Mouse (Mus musculus) liver, embryonic 12.5 days (tissue): Measurements from ENCODE around the gene Ust. TPM values are rescaled to one million over a fixed set of nuclear protein-coding genes. Genes with fewer than 3 reads are reported as not detected.

ENCODE experiments used
- ATAC-seq: fragments of 200-750 bp; cut with Nextera tagmentation; 2 replicates; pipeline ENCODE4 v1.8.0; 2017; ENCODE audit warnings: moderate number of reproducible peaks, mild to moderate bottlenecking, moderate library complexity
- H3K27ac ChIP-seq: fragments of 300-500 bp; sonication (generic); 2 replicates; pipeline ENCODE4 v1.5.1; 2016; ENCODE audit warnings: mild to moderate bottlenecking
- H3K27me3 ChIP-seq: fragments of 300-500 bp; sonication (generic); replicated peaks from 2 replicates; pipeline ENCODE4 v1.6.1; 2016; ENCODE audit warnings: mild to moderate bottlenecking, moderate library complexity
- H3K36me3 ChIP-seq: fragments of 300-500 bp; sonication (generic); 2 replicates; pipeline ENCODE4 v1.6.1; 2016; ENCODE audit warnings: mild to moderate bottlenecking, moderate library complexity
- H3K4me1 ChIP-seq: fragments of 300-500 bp; sonication (generic); 2 replicates; pipeline ENCODE4 v1.6.1; 2016
- H3K4me2 ChIP-seq: fragments of 300-500 bp; sonication (generic); 2 replicates; pipeline ENCODE4 v1.6.1; 2016; ENCODE audit warnings: mild to moderate bottlenecking, moderate library complexity
- H3K4me3 ChIP-seq: fragments of 300-500 bp; sonication (generic); 2 replicates; pipeline ENCODE4 v1.5.1; 2016; ENCODE audit warnings: mild to moderate bottlenecking, moderate library complexity
- H3K9ac ChIP-seq: fragments of 300-500 bp; sonication (generic); 2 replicates; pipeline ENCODE4 v1.6.1; 2016; ENCODE audit warnings: mild to moderate bottlenecking, moderate library complexity
- H3K9me3 ChIP-seq: fragments of 300-500 bp; sonication (generic); replicated peaks from 2 replicates; pipeline ENCODE4 v1.6.1; 2016; ENCODE audit warnings: mild to moderate bottlenecking, moderate library complexity
- WGBS: fragments of 180-500 bp; shearing (Covaris S2); methylation state at CpG from one replicate; pipeline ENCODE4 v1.1.7; 2016; ENCODE audit not compliant: insufficient replicate concordance; 5-methylcytosine and 5-hydroxymethylcytosine counted together
- polyA plus RNA-seq: library from polyadenylated mRNA; unstranded; fragments of >200 nt; fragmentation: Nextera tagmentation; extraction: Ambion mirVana; gene quantifications from 2 replicates; pipeline ENCODE4 v1.2.1, GENCODE M21; 2016

Gene Ust
- polyA plus RNA-seq, 1 experiment from 2014 or later, result 1.5 TPM

DNA sequence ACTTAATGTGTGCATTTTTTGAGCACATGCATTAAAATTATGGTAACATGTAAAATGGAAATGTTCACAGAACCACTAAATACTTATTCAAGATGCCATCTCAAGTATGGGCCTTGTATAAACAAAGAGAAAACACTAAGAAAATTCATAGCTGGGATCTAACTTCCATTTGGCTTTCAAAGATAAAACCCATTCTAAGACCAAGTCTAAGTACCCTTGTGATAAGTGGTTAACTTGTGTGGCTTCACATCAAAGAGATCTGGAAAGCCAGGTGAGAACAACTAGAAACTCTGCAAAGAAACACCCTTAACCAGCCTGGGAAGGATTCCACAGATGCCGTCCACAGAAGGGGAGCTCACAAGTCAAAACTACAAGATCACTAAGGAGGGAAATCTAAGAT lies 53.4 kb downstream of the Ust start:
- Histone ChIP-seq H3K27ac (no peak overlapping the region), H3K4me2 (no peak overlapping the region), H3K9me3 (no peaks in the 10 kb centered on the region), H3K4me3 (no peak overlapping the region), H3K9ac (no peak overlapping the region), H3K36me3 (no peaks in the 10 kb centered on the region), H3K27me3 (no peaks in the 10 kb centered on the region), H3K4me1 (no peaks in the 10 kb centered on the region)
- 70% methylated on average over 1 of the region's 1 CpGs for WGBS
- no peak for ATAC-seq

DNA sequence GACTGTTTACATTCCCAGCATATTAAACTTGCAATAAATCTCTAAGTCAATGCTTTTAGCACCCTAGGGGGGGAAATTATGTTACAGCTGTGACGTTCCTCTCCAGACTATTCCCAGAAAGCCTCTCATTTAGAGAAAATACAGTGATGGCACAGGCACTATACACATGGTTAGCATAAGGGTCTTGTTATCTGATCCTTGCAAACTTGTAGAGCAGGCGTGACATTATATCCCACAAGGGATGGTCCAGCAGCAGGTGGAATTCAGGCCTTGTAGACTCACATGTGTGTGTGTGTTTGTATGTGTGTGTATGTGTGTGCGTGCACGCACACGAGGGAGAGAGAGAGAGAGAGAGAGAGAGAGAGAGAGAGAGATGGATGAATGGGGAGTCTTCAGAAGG lies 57.3 kb downstream of the Ust start:
- Histone ChIP-seq H3K4me2 (no peak overlapping the region), H3K27me3 (no peaks in the 10 kb centered on the region), H3K4me3 (no peak overlapping the region), H3K9me3 (0 out of 2 replicates have a peak, but pooled peaks cover 5% of the 10 kb centered on the region), H3K36me3 (no peaks in the 10 kb centered on the region), H3K4me1 (no peaks in the 10 kb centered on the region), H3K9ac (no peak overlapping the region), H3K27ac (no peak overlapping the region)
- ATAC-seq, result no peak
- 61% methylated on average over 5 of the region's 5 CpGs for whole genome bisulfite sequencing

DNA sequence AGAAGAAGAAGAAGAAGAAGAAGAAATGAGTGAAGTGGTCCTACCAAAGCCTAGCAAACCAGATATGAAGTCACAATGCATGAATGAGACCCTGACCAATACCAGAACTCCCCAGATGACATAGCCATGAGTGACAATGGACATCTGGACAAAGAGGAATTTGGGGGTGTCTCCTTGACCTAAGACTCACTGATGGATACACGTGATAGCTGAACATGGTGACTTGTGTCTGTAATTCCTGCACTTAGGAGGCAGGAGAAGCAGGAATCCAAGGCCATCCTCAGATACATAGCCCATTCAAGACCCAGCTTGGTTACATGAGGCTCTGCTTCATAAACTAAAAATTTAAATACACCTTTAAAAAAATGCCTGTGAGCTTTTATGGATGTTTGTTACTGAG lies 63.9 kb downstream of the Ust start:
- 0 out of 2 replicates have a peak, but pooled peaks cover 5% of the 10 kb centered on the region for H3K9me3 ChIP-seq
- ATAC-seq, result no peak
- 43% methylated on average over 1 of the region's 1 CpGs for WGBS
- H3K9ac ChIP-seq, result no peak overlapping the region
- H3K4me3 ChIP-seq, result no peak overlapping the region
- H3K4me2 ChIP-seq, result no peak overlapping the region
- H3K36me3 ChIP-seq, result no peaks in the 10 kb centered on the region
- H3K4me1 ChIP-seq, result no peaks in the 10 kb centered on the region
- H3K27me3 ChIP-seq, result no peaks in the 10 kb centered on the region
- no peak overlapping the region for H3K27ac ChIP-seq

DNA sequence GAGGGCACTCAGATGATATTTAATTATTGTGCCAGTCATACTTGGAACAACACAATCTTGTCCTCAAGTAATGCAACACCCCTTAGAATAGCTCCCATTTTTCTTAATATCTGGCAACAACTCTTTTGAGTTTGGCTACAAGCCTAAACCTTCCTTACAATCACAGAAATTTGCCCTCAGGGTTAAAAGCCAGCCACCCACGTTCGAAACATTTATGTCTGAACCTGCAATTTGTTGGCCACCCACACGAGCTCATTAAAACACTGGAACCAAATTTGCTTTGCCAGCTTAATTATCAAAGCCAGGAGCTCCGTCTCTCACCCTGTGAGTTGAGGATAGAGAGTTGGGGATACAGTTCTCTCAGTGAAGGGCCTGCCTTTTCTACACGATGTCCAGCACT lies 70.9 kb downstream of the Ust start:
- H3K9me3 ChIP-seq, result no peaks in the 10 kb centered on the region
- WGBS, result 43% methylated on average over 5 of the region's 5 CpGs
- H3K9ac ChIP-seq, result no peak overlapping the region
- H3K4me3 ChIP-seq, result no peak overlapping the region
- ATAC-seq, result no peak
- no peaks in the 10 kb centered on the region for H3K4me1 ChIP-seq
- H3K4me2 ChIP-seq, result no peak overlapping the region
- H3K36me3 ChIP-seq, result no peaks in the 10 kb centered on the region
- no peak overlapping the region for H3K27ac ChIP-seq
- H3K27me3 ChIP-seq, result no peaks in the 10 kb centered on the region

DNA sequence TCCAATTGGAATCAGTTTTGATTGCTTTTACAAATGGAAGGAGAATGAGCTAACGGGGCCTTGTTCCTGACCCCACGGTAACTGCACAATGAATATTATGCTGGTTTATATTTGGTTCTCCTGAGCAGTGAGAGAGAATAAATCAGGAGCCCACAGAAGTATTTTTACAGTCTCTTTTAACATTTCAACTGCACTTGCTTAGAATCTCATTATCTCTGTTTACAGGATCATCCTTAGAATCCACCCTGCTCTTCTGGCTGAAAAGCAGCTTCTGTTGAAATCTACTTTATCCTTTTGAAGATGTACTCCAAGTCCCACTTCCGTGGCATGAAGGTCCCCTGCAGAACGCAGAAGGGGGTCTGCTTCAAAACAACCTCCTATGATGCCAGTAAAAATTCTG lies 71.7 kb downstream of the Ust start:
- Histone ChIP-seq H3K9ac (no peak overlapping the region), H3K4me2 (no peak overlapping the region), H3K27me3 (no peaks in the 10 kb centered on the region), H3K27ac (no peak overlapping the region), H3K9me3 (no peaks in the 10 kb centered on the region), H3K4me3 (no peak overlapping the region), H3K4me1 (no peaks in the 10 kb centered on the region), H3K36me3 (no peaks in the 10 kb centered on the region)
- ATAC-seq, result no peak
- WGBS, result 56% methylated on average over 4 of the region's 4 CpGs

DNA sequence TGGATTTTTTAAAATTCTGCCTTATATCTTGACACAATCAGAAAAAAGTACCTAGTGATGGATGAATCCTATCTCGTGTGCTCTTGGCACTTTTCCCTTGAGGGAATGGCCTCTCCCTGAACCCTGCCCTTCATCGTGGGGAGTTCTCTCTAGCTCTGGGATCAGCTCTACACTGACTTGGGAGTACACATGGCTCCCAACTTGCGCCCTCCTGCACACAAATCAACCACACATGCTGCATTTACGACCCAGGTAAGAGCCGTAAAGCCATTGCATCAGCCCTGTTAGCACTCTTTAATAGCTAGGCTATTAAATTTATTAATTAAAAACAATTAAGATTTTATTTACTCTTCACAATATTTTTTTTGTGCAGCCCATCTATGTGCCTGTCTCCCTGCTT lies 74.6 kb downstream of the Ust start:
- Histone ChIP-seq H3K4me1 (no peaks in the 10 kb centered on the region), H3K27ac (no peak overlapping the region), H3K27me3 (no peaks in the 10 kb centered on the region), H3K36me3 (no peaks in the 10 kb centered on the region), H3K4me3 (no peak overlapping the region), H3K9me3 (no peaks in the 10 kb centered on the region), H3K4me2 (no peak overlapping the region), H3K9ac (no peak overlapping the region)
- WGBS, result 62% methylated on average over 5 of the region's 5 CpGs
- no peak for ATAC-seq

DNA sequence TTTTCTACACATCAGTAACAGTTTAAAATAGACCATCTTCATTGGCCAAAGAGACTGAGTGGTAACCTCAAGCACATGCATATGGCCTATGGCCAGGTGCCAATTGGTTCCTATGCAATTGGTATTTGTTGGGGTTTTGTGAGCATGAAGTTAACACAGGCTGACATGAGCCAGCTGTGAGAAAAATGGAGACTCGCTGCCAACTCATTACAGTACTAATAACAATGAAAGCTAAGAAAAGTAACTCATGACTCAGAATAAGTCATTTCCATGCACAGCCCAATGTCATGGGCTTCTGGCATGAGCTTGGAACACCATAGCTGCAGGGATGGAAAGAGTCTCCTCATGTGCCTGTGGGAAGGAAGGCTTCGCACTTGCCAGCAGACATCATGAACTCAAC lies 86.8 kb downstream of the Ust start:
- no peak for ATAC-seq

DNA sequence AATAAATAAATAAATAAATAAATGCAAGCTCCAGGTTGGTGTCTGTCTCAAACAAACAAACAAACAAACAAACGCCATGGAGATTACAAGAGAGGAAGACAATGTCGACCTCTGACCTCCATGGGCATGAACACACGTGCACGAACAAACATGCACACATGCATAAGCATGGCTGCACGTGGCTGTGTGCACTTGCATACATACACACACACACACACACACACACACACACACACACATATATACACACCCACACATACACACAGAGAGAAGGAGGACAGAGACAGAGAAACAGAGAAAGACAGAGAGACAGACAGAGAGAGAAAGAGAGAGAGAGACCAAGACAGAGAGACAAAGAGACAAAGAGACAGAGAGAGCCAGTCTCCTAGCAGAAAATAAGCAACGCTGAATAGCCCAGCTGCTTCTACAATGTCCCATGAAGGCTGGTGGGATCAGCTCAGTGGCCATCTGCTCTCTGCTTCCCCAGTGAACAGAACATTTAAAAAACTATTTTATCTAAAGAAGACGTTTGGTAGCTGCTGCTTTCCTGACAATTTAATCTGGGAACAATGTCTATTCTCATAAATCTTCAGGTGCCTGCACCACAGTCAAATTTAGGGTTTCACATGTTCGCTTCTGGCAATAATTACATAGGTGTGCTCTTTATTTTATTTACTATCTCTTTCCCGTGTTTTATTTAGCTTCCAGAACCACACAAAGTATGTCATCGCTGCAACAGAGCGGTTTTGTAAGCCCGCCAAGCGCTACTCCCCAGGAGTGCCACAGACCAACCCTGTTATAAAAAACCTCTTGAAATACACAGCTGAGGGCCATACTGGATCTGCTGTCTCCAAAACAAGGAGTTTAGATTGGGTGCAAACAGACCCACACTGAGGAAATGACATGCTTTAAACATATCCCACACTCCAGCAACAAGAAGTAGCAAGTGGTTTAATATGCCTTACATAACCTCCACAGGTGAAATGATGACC lies 89.5 kb downstream of the Ust start:
- no peaks in the 10 kb centered on the region for H3K9me3 ChIP-seq
- WGBS, result 67% methylated on average over 13 of the region's 13 CpGs
- ATAC-seq, result no peak

More for the DNA sequence above, 86.8 kb downstream of the Ust start:
- no peaks in the 10 kb centered on the region for H3K9me3 ChIP-seq
- WGBS, result 68% methylated on average over 2 of the region's 2 CpGs
- no peak overlapping the region for H3K27ac ChIP-seq
- H3K36me3 ChIP-seq, result no peaks in the 10 kb centered on the region
- H3K4me1 ChIP-seq, result no peaks in the 10 kb centered on the region
- no peaks in the 10 kb centered on the region for H3K27me3 ChIP-seq
- H3K4me3 ChIP-seq, result no peak overlapping the region
- no peak overlapping the region for H3K9ac ChIP-seq
- H3K4me2 ChIP-seq, result no peak overlapping the region

DNA sequence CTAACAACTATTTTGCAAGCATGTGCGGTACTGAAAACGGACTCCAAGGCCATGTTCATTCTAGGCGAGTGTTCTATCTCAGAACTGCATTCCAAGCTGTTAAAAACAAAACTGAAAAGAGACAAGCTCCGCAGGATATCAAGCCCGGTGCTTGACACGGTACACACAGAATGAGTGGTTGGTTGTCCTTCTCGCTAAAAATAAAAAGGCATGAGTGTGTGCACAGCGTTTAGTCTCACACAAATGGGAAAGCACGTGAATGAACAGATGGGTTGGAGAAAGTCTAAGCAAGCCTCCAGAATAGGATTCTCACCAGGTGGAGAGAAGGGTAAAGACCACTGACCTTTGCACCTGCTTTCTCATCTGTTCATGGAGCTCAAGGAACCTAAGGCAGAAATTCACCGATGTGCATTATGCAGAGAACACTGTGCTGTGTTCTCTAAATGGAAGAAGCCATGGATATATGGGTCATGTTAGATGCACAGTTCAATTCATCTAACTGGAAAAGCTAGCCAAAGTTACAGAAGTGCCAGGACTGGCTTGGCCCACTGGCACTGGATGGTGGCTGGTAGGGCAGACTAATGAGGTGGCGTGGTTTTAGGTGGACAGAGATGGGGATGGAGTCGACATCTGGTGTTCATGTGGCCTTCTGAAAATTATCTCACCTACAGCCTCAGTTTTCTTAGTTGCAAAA lies 90.8 kb downstream of the Ust start:
- no peak overlapping the region for H3K9ac ChIP-seq
- H3K36me3 ChIP-seq, result no peaks in the 10 kb centered on the region
- no peak overlapping the region for H3K4me2 ChIP-seq
- no peaks in the 10 kb centered on the region for H3K27me3 ChIP-seq
- ATAC-seq, result no peak
- H3K27ac ChIP-seq, result no peak overlapping the region
- WGBS, result 77% methylated on average over 12 of the region's 12 CpGs
- no peak overlapping the region for H3K4me3 ChIP-seq
- no peaks in the 10 kb centered on the region for H3K9me3 ChIP-seq
- no peaks in the 10 kb centered on the region for H3K4me1 ChIP-seq

More for the DNA sequence above, 89.5 kb downstream of the Ust start:
- H3K9ac ChIP-seq, result no peak overlapping the region
- no peak overlapping the region for H3K4me3 ChIP-seq
- H3K27me3 ChIP-seq, result no peaks in the 10 kb centered on the region
- no peak overlapping the region for H3K4me2 ChIP-seq
- H3K27ac ChIP-seq, result no peak overlapping the region
- H3K36me3 ChIP-seq, result no peaks in the 10 kb centered on the region
- no peaks in the 10 kb centered on the region for H3K4me1 ChIP-seq

DNA sequence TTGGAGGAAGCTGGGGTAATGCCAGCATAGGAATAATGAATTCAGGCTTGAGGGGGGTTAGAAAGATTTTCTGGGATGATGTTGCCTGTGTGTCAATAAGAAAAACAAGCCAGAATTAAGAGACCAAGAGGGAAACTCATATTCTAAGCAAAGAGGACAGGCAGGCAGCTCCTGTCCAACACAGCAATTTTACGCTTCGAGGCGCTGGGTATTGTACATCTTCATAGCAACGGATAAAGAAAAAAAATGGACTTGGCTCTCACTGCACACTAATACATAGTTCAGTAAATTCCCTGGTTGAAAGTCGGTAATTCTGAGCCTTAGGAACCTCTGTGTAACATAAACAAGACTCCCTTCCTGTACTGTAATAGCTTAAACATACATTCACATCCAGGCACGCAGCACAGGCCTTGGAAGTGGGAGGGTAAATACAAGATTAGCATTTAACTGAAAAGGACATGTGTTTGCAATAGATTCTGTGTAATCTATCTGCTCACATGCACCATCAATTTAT lies 99.1 kb downstream of the Ust start:
- WGBS, result 65% methylated on average over 6 of the region's 6 CpGs
- ATAC-seq, result no peak
- Histone ChIP-seq H3K36me3 (no peaks in the 10 kb centered on the region), H3K9me3 (no peaks in the 10 kb centered on the region), H3K9ac (no peak overlapping the region), H3K4me2 (no peak overlapping the region), H3K27me3 (no peaks in the 10 kb centered on the region), H3K4me3 (no peak overlapping the region), H3K27ac (no peak overlapping the region), H3K4me1 (no peaks in the 10 kb centered on the region)

DNA sequence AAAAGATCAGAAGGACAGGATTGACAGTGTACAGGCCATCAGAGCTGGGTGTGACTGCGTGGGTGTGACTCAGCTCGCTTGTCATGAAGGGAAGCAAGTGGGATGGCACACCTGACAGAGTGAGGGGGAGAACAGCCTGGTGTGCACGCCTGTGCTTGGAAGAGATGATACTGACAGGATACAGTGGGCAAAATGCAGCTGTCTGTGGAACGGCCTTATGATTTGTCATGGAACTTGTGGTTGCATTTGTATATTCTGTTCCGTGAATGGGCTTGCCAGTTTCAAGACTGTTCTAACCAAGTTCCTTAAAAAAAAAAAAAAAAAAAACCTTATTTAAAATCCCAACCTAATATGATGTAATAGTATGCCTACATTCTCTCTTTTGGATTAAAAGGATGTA lies 103.2 kb downstream of the Ust start:
- Histone ChIP-seq H3K27ac (no peak overlapping the region), H3K4me1 (no peaks in the 10 kb centered on the region), H3K4me3 (no peak overlapping the region), H3K4me2 (no peak overlapping the region), H3K9ac (no peak overlapping the region), H3K36me3 (no peaks in the 10 kb centered on the region), H3K9me3 (no peaks in the 10 kb centered on the region), H3K27me3 (no peaks in the 10 kb centered on the region)
- 68% methylated on average over 5 of the region's 5 CpGs for WGBS
- no peak for ATAC-seq

DNA sequence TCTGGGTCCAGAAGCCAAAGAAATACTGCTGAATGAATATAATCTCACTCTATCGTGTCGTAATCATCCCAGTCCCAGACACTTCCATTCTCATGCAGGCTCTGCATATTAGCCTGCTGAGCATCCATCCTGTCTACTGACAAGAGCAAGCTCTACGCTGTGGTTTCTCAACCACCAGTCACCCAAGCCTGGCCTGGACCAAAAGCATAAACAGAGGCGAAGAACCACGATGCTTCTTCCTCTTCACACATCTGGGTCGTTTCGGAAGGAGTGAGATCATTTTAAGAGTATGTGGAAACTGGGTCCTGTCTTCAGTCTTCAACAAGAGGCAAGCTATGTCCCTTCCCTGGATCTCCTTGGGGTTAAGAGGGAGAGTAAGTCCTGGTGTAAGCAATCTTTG lies 103.6 kb downstream of the Ust start:
- 75% methylated on average over 7 of the region's 7 CpGs for WGBS
- Histone ChIP-seq H3K4me3 (no peak overlapping the region), H3K4me1 (no peaks in the 10 kb centered on the region), H3K9me3 (no peaks in the 10 kb centered on the region), H3K36me3 (no peaks in the 10 kb centered on the region), H3K9ac (no peak overlapping the region), H3K27me3 (no peaks in the 10 kb centered on the region), H3K27ac (no peak overlapping the region), H3K4me2 (no peak overlapping the region)
- ATAC-seq, result no peak
